Mouse (Mus musculus) C2C12 (cell line): ENCODE data around the gene Cbs.

ENCODE experiments used
- CTCF ChIP-seq: IDR thresholded peaks from one replicate; pipeline ENCODE4 v1.5.1; 2011; ENCODE audit not compliant: control insufficient read depth, insufficient read depth, insufficient read length
- MAX ChIP-seq: IDR thresholded peaks from one replicate; pipeline ENCODE4 v1.6.1; 2011; ENCODE audit warnings: mild to moderate bottlenecking, control low read depth
- USF1 ChIP-seq: IDR thresholded peaks from one replicate; pipeline ENCODE4 v1.6.1; 2011; ENCODE audit warnings: low read depth, mild to moderate bottlenecking, control low read depth, moderate library complexity

- no peak for TF ChIP-seq USF1
- TF ChIP-seq MAX, result no peak
- no peak for TF ChIP-seq CTCF
Measured at GRCm38 (mm10) chr17:31656682-31657081, 19.6 kb upstream of the Cbs start.
